Mouse (Mus musculus) ES-Bruce4 (cell line): ENCODE data around the gene Cdc27. TPM values are rescaled to one million over a fixed set of nuclear protein-coding genes. Genes with fewer than 3 reads are reported as not detected.
A peak's percentile ranks its signal among the peaks of the same experiment; 100 is the strongest.
"Not testable (repeated sequence)": the region's sequence is repeated elsewhere in the genome, so short reads cannot be mapped to it uniquely, and the experiment has no call there.

Experiments
- H3K27ac ChIP-seq: 2 replicates; pipeline ENCODE4 v1.5.1; 2012; ENCODE audit warnings: low read length, inconsistent platforms; ENCODE audit not compliant: insufficient read depth
- H3K27me3 ChIP-seq: 2 replicates; pipeline ENCODE4 v1.6.1; 2012; ENCODE audit warnings: mild to moderate bottlenecking, low read length, inconsistent platforms; ENCODE audit not compliant: control insufficient read depth, poor library complexity, insufficient read depth, severe bottlenecking
- H3K36me3 ChIP-seq: 2 replicates; pipeline ENCODE4 v1.6.1; 2012; ENCODE audit warnings: inconsistent platforms, mild to moderate bottlenecking, low read length, moderate library complexity; ENCODE audit not compliant: control insufficient read depth, poor library complexity, insufficient read depth, severe bottlenecking
- H3K4me1 ChIP-seq: one replicate; pipeline ENCODE4 v1.8.1; 2011; ENCODE audit warnings: low read length; ENCODE audit not compliant: control insufficient read depth, insufficient read depth
- H3K4me3 ChIP-seq: 2 replicates; pipeline ENCODE4 v1.5.1; 2011; ENCODE audit warnings: low read depth, mild to moderate bottlenecking, low read length
- H3K9ac ChIP-seq: 2 replicates; pipeline ENCODE4 v1.6.1; 2012; ENCODE audit warnings: low read depth, mild to moderate bottlenecking, inconsistent platforms; ENCODE audit not compliant: poor library complexity, severe bottlenecking
- H3K9me3 ChIP-seq: replicated peaks from 2 replicates; pipeline ENCODE4 v1.6.1; 2012; ENCODE audit warnings: mild to moderate bottlenecking, low read length, inconsistent platforms; ENCODE audit not compliant: control insufficient read depth, poor library complexity, insufficient read depth, severe bottlenecking
- CTCF ChIP-seq: IDR thresholded peaks from one replicate; pipeline ENCODE4 v1.8.1; 2011; ENCODE audit warnings: low read depth, low read length
- EP300 ChIP-seq: IDR thresholded peaks from 2 replicates; pipeline ENCODE4 v1.6.1; 2011; ENCODE audit warnings: low read depth, low read length; ENCODE audit not compliant: insufficient read depth
- POLR2A ChIP-seq: IDR thresholded peaks from one replicate; pipeline ENCODE4 v1.8.1; 2011; ENCODE audit warnings: low read length; ENCODE audit not compliant: insufficient read depth
- polyA plus RNA-seq: library from polyadenylated mRNA; stranded (reverse); fragments of >200 nt; gene quantifications from 2 replicates; pipeline ENCODE4 v1.2.4, GENCODE M21; 2011; ENCODE audit warnings: low read depth; ENCODE audit not compliant: missing spikeins, insufficient read depth, insufficient read length

The Cdc27 gene
- polyA plus RNA-seq, 1 experiment = 95.2 TPM

DNA sequence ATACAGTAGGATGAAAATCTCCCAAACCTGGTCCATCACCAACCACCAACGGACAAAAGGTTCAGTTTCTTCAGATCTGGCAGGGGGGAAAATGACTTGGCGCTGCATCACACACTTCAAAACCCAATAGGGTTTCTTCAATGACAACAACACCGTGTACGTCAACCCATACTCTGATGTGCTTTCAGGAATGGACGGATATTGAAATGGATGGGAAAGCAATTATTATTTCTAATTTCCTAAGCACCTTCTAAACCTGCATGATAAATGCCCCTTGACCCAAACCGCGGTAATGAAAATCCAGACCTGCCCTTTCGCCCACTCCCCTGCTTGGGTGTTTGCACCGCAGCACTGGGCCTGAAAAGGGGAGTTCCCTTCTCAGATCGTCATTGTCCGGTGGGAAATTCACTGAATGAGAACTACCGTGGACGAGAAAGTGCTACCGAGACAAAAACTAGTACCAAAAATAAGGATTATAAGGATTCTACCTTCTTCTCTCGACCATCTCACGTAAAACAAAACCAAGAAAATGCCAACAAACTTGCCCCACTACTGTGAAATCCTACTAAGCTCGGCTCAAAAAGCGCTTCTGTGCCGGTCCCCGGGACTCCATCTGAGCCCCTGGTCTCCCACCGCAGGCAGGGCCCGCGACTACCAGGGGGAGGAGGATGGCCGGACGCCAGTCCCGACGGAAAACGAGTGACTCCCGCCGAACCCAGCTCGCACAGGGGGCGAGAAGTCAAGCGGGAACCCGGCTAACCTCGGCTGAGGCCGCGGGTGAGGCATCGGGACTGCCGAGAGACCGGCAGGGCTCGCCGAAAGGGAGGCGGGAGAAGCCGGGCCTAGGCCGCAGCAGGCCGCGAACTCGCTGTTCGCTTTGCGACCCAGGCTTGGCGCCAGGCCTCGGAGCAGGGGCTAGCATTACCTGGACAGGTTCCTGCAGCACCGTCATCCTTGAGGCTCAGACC lies 698 bp downstream of the Cdc27 start:
- peaks cover 8% of the 10 kb centered on the region; the same call in 1 of the 2 replicates for H3K36me3 ChIP-seq
- peak overlapping the region; percentile 87 for H3K9ac ChIP-seq
- no peaks in the 10 kb centered on the region for H3K4me1 ChIP-seq
- H3K4me3 ChIP-seq = peak overlapping the region; percentile 78
- H3K27ac ChIP-seq = peak overlapping the region; percentile 58
- no peak for TF ChIP-seq POLR2A
- TF ChIP-seq CTCF = no peak
- no peak for TF ChIP-seq EP300
- H3K9me3 ChIP-seq = no peaks in the 10 kb centered on the region
- H3K27me3 ChIP-seq = no peaks in the 10 kb centered on the region

DNA sequence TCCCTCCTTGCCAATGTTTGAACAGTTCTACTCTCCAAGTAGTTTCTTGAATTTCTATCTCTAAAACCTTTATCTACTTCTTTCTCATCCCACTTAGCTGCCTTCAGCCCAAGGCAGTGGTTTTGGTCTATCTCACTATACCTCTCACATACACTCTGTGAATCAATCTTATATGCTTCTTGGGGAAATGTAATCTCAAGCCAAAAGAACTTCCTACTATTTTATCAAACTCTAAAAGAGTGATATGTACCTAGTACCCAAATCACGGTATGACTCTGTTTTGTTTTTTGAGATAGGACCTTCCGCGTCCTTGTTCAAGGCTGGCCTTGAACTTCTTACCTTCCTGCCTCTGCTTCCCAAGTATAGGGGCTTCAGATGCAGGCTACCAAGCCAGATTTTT lies 2.9 kb downstream of the Cdc27 start:
- no peaks in the 10 kb centered on the region for H3K9me3 ChIP-seq
- H3K27me3 ChIP-seq = no peaks in the 10 kb centered on the region
- H3K36me3 ChIP-seq = peaks cover 8% of the 10 kb centered on the region
- no peak overlapping the region for H3K4me3 ChIP-seq
- no peak overlapping the region for H3K27ac ChIP-seq
- H3K9ac ChIP-seq = no peak overlapping the region
- no peaks in the 10 kb centered on the region for H3K4me1 ChIP-seq
- TF ChIP-seq CTCF (no peak), POLR2A (no peak), EP300 (no peak)

DNA sequence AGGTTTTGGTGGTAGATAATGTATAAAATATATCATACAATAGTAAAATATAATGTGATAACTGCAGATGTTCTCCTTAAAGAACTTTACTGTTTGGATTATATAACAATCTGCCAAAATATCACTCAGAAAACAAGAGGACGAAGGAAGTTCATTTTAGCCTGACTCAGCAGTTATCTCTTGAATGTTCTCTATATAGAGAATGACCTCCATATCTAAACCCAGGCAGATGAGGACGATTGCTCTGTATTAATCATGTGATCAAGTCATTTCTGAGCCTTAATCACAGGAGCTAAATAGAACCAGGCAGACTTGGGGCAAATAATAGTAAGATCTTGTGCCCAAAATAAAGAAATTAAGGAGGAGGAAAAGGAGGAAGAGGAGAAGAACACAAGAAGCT lies 5.9 kb downstream of the Cdc27 start:
- H3K27ac ChIP-seq = no peak overlapping the region
- H3K4me3 ChIP-seq = no peak overlapping the region
- no peaks in the 10 kb centered on the region for H3K27me3 ChIP-seq
- no peaks in the 10 kb centered on the region for H3K4me1 ChIP-seq
- TF ChIP-seq EP300 (no peak), CTCF (no peak)
- H3K9me3 ChIP-seq = no peaks in the 10 kb centered on the region
- H3K36me3 ChIP-seq = peaks cover 13% of the 10 kb centered on the region
- no peak overlapping the region for H3K9ac ChIP-seq

DNA sequence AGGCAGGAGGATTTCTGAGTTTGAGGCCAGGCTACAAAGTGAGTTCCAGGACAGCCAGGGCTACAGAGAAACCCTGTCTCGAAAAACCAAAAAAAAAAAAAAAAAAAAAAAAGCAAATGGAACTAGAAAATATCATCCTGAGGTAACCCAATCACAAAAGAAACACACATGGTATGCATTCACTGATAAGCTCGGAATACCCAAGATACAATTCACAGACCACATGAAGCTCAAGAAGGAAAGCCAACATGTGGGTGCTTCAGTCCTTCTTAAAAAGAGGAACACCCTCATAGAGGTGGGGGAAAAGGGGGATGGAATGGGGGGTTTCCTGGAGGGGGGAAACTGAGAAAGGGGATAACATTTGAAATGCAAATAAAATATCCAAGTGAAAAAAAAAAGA lies 7.1 kb downstream of the Cdc27 start:
- not testable (repeated sequence) for H3K9ac ChIP-seq, H3K27ac ChIP-seq, H3K4me3 ChIP-seq, H3K27me3 ChIP-seq, H3K4me1 ChIP-seq, H3K9me3 ChIP-seq
- peaks cover 13% of the 10 kb centered on the region for H3K36me3 ChIP-seq

GRCm38 (mm10) chr11:104539811-104540210 lies 10.6 kb downstream of the Cdc27 start:
- no peaks in the 10 kb centered on the region for H3K9me3 ChIP-seq
- no peak overlapping the region for H3K27ac ChIP-seq
- H3K9ac ChIP-seq = no peak overlapping the region
- H3K27me3 ChIP-seq = no peaks in the 10 kb centered on the region
- no peak overlapping the region for H3K4me3 ChIP-seq
- H3K36me3 ChIP-seq = peaks cover 9% of the 10 kb centered on the region
- TF ChIP-seq EP300 (no peak), CTCF (no peak), POLR2A (no peak)
- no peaks in the 10 kb centered on the region for H3K4me1 ChIP-seq

DNA sequence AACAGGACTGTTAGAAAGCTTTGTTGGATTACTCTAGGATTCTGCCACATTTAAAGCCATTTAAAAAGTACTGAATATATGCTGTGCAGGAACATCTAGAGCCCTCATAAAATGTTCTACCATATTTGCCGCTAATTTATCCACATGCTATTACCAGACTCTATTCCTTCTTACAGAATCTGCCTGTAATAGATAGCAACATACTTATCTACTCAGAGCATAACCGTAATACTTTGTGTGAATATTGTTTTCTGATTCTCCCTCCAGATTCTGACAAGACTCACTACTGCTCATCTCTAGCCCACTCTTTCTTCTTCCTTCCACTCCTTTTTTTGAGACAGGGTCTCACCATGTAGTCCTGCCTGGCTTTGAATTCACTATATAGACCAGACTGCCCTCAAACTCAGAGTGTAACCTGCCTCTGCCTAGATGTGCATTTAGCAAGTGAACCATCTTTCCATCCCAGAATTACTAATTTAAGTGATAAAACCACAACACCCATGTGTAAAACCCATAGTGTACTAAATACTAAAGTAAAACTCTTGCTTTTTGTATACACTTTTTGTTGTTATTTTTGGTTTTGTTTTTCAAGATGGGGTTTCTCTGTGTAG lies 12.4 kb downstream of the Cdc27 start:
- H3K36me3 ChIP-seq = peaks cover 23% of the 10 kb centered on the region
- no peak overlapping the region for H3K27ac ChIP-seq
- H3K4me1 ChIP-seq = no peaks in the 10 kb centered on the region
- H3K4me3 ChIP-seq = no peak overlapping the region
- TF ChIP-seq CTCF = no peak
- TF ChIP-seq POLR2A = no peak
- H3K9ac ChIP-seq = no peak overlapping the region
- H3K27me3 ChIP-seq = no peaks in the 10 kb centered on the region
- no peaks in the 10 kb centered on the region for H3K9me3 ChIP-seq
